Mouse (Mus musculus) MEL (cell line): ENCODE data around the gene Ctsw. TPM values are rescaled to one million over a fixed set of nuclear protein-coding genes. Genes with fewer than 3 reads are reported as not detected.
"Not testable (repeated sequence)": the region's sequence is repeated elsewhere in the genome, so short reads cannot be mapped to it uniquely, and the experiment has no call there.

Experiments
- DNase-seq: peaks from one replicate; pipeline ENCODE4 v3.0.0; 2011; ENCODE audit warnings: low read depth, low spot score
- H3K27ac ChIP-seq: 2 replicates; pipeline ENCODE4 v1.5.1; 2012; ENCODE audit warnings: low read depth, mild to moderate bottlenecking, control low read depth, low read length, moderate library complexity; ENCODE audit not compliant: control insufficient read depth
- H3K27me3 ChIP-seq, 2 experiments: fragments of 150-350 bp in 1 of 2; sonication (generic) in 1 of 2; 2 replicates each; pipeline ENCODE4 v1.6.1; 2012; ENCODE audit warnings: low read length in 2 of 2, mild to moderate bottlenecking in 2 of 2, improper control_type of control experiment in 1 of 2, moderate library complexity in 1 of 2; ENCODE audit not compliant: insufficient read depth in 2 of 2, control insufficient read depth in 1 of 2
- H3K36me3 ChIP-seq, 2 experiments: 2 replicates each; pipeline ENCODE4 v1.6.1; 2012 to 2014; ENCODE audit warnings: low read length in 2 of 2, improper control_type of control experiment in 1 of 2, inconsistent platforms in 1 of 2, mild to moderate bottlenecking in 1 of 2; ENCODE audit not compliant: insufficient read depth in 2 of 2, control insufficient read depth in 1 of 2
- H3K4me1 ChIP-seq, 2 experiments: fragments of 150-350 bp in 1 of 2; sonication (generic) in 1 of 2; 2 replicates each; pipeline ENCODE4 v1.6.1; 2012; ENCODE audit warnings: low read length in 2 of 2, improper control_type of control experiment in 1 of 2, mild to moderate bottlenecking in 1 of 2; ENCODE audit not compliant: insufficient read depth in 2 of 2, control insufficient read depth in 1 of 2
- H3K4me3 ChIP-seq, 2 experiments: fragments of 150-350 bp in 1 of 2; sonication (generic) in 1 of 2; 2 replicates each; pipeline ENCODE4 v1.5.1; 2012; ENCODE audit warnings: low read depth in 2 of 2, low read length in 2 of 2, mild to moderate bottlenecking in 2 of 2, moderate library complexity in 2 of 2, control low read depth in 1 of 2, improper control_type of control experiment in 1 of 2; ENCODE audit not compliant: control insufficient read depth in 1 of 2, insufficient read depth in 1 of 2
- H3K79me2 ChIP-seq: 2 replicates; pipeline ENCODE4 v1.6.1; 2012; ENCODE audit warnings: mild to moderate bottlenecking, low read length, moderate library complexity; ENCODE audit not compliant: control insufficient read depth, poor library complexity, insufficient read depth
- H3K9ac ChIP-seq: 2 replicates; pipeline ENCODE4 v1.6.1; 2012; ENCODE audit warnings: low read depth, mild to moderate bottlenecking, control low read depth, low read length, moderate library complexity; ENCODE audit not compliant: control insufficient read depth, poor library complexity, severe bottlenecking
- H3K9me3 ChIP-seq: fragments of 150-350 bp; sonication (generic); replicated peaks from 2 replicates; pipeline ENCODE4 v1.6.1; 2012; ENCODE audit warnings: mild to moderate bottlenecking, low read length, improper control_type of control experiment, moderate library complexity; ENCODE audit not compliant: insufficient read depth
- BHLHE40 ChIP-seq: IDR thresholded peaks from 2 replicates; pipeline ENCODE4 v1.6.1; 2012; ENCODE audit warnings: low read depth, mild to moderate bottlenecking, inconsistent platforms, low read length, improper control_type of control experiment, borderline replicate concordance
- CHD2 ChIP-seq: IDR thresholded peaks from 2 replicates; pipeline ENCODE4 v1.6.1; 2011; ENCODE audit warnings: low read length, improper control_type of control experiment
- CTCF ChIP-seq, 3 experiments: IDR thresholded peaks in 2 of 3; conservative IDR thresholded peaks in 1 of 3; 2 replicates each; pipeline ENCODE4 v1.5.1; 2011 to 2012; ENCODE audit warnings: low read length in 3 of 3, low read depth in 2 of 3, mild to moderate bottlenecking in 2 of 3, improper control_type of control experiment in 1 of 3, inconsistent platforms in 1 of 3, mixed read lengths in 1 of 3, moderate library complexity in 1 of 3; ENCODE audit not compliant: control insufficient read depth in 1 of 3, insufficient read depth in 1 of 3, poor library complexity in 1 of 3, severe bottlenecking in 1 of 3
- E2F4 ChIP-seq: IDR thresholded peaks from 2 replicates; pipeline ENCODE4 v1.6.1; 2011; ENCODE audit warnings: low read depth, low read length, improper control_type of control experiment, borderline replicate concordance
- EP300 ChIP-seq, 2 experiments: IDR thresholded peaks; 2 replicates each; pipeline ENCODE4 v1.6.1; 2011; ENCODE audit warnings: improper control_type of control experiment in 2 of 2, low read length in 2 of 2, low read depth in 1 of 2, mild to moderate bottlenecking in 1 of 2
- ETS1 ChIP-seq: IDR thresholded peaks from 2 replicates; pipeline ENCODE4 v1.6.1; 2012; ENCODE audit warnings: low read depth, mild to moderate bottlenecking, inconsistent platforms, low read length, improper control_type of control experiment, moderate library complexity
- GATA1 ChIP-seq: IDR thresholded peaks from 2 replicates; pipeline ENCODE4 v1.6.1; 2011; ENCODE audit warnings: low read depth, low read length, improper control_type of control experiment
- HCFC1 ChIP-seq: IDR thresholded peaks from 2 replicates; pipeline ENCODE4 v1.6.1; 2012; ENCODE audit warnings: low read depth, mild to moderate bottlenecking, inconsistent platforms, low read length, improper control_type of control experiment, moderate library complexity
- JUND ChIP-seq: IDR thresholded peaks from 2 replicates; pipeline ENCODE4 v1.6.1; 2011; ENCODE audit warnings: low read depth, mild to moderate bottlenecking, improper control_type of control experiment, low read length
- KAT2A ChIP-seq: conservative IDR thresholded peaks from 2 replicates; pipeline ENCODE4 v1.6.1; 2012; ENCODE audit warnings: low read depth, low read length, improper control_type of control experiment, inconsistent platforms
- MAFK ChIP-seq: IDR thresholded peaks from 2 replicates; pipeline ENCODE4 v1.6.1; 2011; ENCODE audit warnings: low read depth, mild to moderate bottlenecking, low read length, improper control_type of control experiment, borderline replicate concordance
- MEF2A ChIP-seq: IDR thresholded peaks from 2 replicates; pipeline ENCODE4 v1.6.1; 2014; ENCODE audit warnings: low read depth, mild to moderate bottlenecking, inconsistent platforms, low read length, improper control_type of control experiment; ENCODE audit not compliant: poor library complexity, insufficient replicate concordance, severe bottlenecking; ENCODE audit errors: extremely low read depth
- MXI1 ChIP-seq: IDR thresholded peaks from 2 replicates; pipeline ENCODE4 v1.6.1; 2011; ENCODE audit warnings: mild to moderate bottlenecking, low read depth, low read length, improper control_type of control experiment
- MYB ChIP-seq: IDR thresholded peaks from 2 replicates; pipeline ENCODE4 v1.6.1; 2011; ENCODE audit warnings: mild to moderate bottlenecking, low read depth, low read length, improper control_type of control experiment
- MYC ChIP-seq: IDR thresholded peaks from 2 replicates; pipeline ENCODE4 v1.6.1; 2011; ENCODE audit warnings: low read depth, mild to moderate bottlenecking, low read length, improper control_type of control experiment, moderate library complexity
- POLR2A ChIP-seq, 2 experiments: IDR thresholded peaks; 2 replicates each; pipeline ENCODE4 v1.6.1; 2011 to 2012; ENCODE audit warnings: low read length in 2 of 2, mild to moderate bottlenecking in 2 of 2, control low read depth in 1 of 2, improper control_type of control experiment in 1 of 2, low read depth in 1 of 2, moderate library complexity in 1 of 2; ENCODE audit not compliant: control insufficient read depth in 1 of 2, insufficient read depth in 1 of 2, poor library complexity in 1 of 2
- POLR2AphosphoS2 ChIP-seq: IDR thresholded peaks from 2 replicates; pipeline ENCODE4 v1.6.1; 2011; ENCODE audit warnings: low read length, improper control_type of control experiment
- POLR2AphosphoS5 ChIP-seq: IDR thresholded peaks from 2 replicates; pipeline ENCODE4 v1.6.1; 2012; ENCODE audit warnings: low read depth, borderline replicate concordance, mild to moderate bottlenecking, inconsistent platforms, low read length, moderate library complexity, mixed read lengths
- RAD21 ChIP-seq: IDR thresholded peaks from 2 replicates; pipeline ENCODE4 v1.6.1; 2011; ENCODE audit warnings: mild to moderate bottlenecking, low read depth, low read length, improper control_type of control experiment
- RCOR1 ChIP-seq: IDR thresholded peaks from 2 replicates; pipeline ENCODE4 v1.6.1; 2012; ENCODE audit warnings: low read depth, mild to moderate bottlenecking, inconsistent platforms, low read length, improper control_type of control experiment
- SIN3A ChIP-seq: IDR thresholded peaks from 2 replicates; pipeline ENCODE4 v1.6.1; 2012; ENCODE audit warnings: low read length, improper control_type of control experiment, inconsistent platforms
- SMC3 ChIP-seq: IDR thresholded peaks from 2 replicates; pipeline ENCODE4 v1.6.1; 2011; ENCODE audit warnings: low read depth, low read length, improper control_type of control experiment
- TAL1 ChIP-seq: IDR thresholded peaks from 2 replicates; pipeline ENCODE4 v1.6.1; 2012; ENCODE audit warnings: mild to moderate bottlenecking, inconsistent platforms, low read length, moderate library complexity, mixed read lengths
- TBP ChIP-seq: IDR thresholded peaks from 2 replicates; pipeline ENCODE4 v1.8.0; 2011; ENCODE audit warnings: low read depth, low read length, improper control_type of control experiment
- UBTF ChIP-seq: IDR thresholded peaks from 2 replicates; pipeline ENCODE4 v1.6.1; 2012; ENCODE audit warnings: low read depth, mild to moderate bottlenecking, inconsistent platforms, low read length, improper control_type of control experiment, moderate library complexity, borderline replicate concordance; ENCODE audit not compliant: insufficient read depth
- USF2 ChIP-seq, 2 experiments: IDR thresholded peaks; 2 replicates each; pipeline ENCODE4 v1.6.1; 2011 to 2012; ENCODE audit warnings: improper control_type of control experiment in 2 of 2, low read length in 2 of 2, borderline replicate concordance in 1 of 2, inconsistent platforms in 1 of 2, low read depth in 1 of 2, mild to moderate bottlenecking in 1 of 2; ENCODE audit not compliant: insufficient read depth in 1 of 2
- ZC3H11A ChIP-seq: IDR thresholded peaks from 2 replicates; pipeline ENCODE4 v1.6.1; 2012; ENCODE audit warnings: low read depth, mild to moderate bottlenecking, inconsistent platforms, low read length, improper control_type of control experiment
- ZKSCAN1 ChIP-seq: IDR thresholded peaks from 2 replicates; pipeline ENCODE4 v1.6.1; 2012; ENCODE audit warnings: low read depth, mild to moderate bottlenecking, inconsistent platforms, low read length, improper control_type of control experiment, moderate library complexity
- ZMIZ1 ChIP-seq: IDR thresholded peaks from 2 replicates; pipeline ENCODE4 v1.6.1; 2012; ENCODE audit warnings: low read depth, mild to moderate bottlenecking, inconsistent platforms, low read length, improper control_type of control experiment, moderate library complexity
- ZNF384 ChIP-seq: IDR thresholded peaks from 2 replicates; pipeline ENCODE4 v1.6.1; 2012; ENCODE audit warnings: low read depth, mild to moderate bottlenecking, inconsistent platforms, low read length, improper control_type of control experiment
- polyA plus RNA-seq, 2 experiments: library from polyadenylated mRNA; stranded (reverse) in 1 of 2; unstranded in 1 of 2; fragments of >175 nt in 1 of 2; fragments of >200 nt in 1 of 2; gene quantifications; 2 replicates each; pipeline versions ENCODE4 v1.2.1 to v1.2.4; 2012; ENCODE audit warnings: low replicate concordance in 2 of 2, low read depth in 1 of 2; ENCODE audit not compliant: insufficient read length in 2 of 2, insufficient read depth in 1 of 2, missing spikeins in 1 of 2
- total RNA-seq: library from RNA; depleted of rRNA; stranded (reverse); fragments of 300-350 nt; gene quantifications from 2 replicates; pipeline ENCODE4 v1.2.3, GENCODE M21; 2012

Ctsw gene
- total and polyA plus RNA-seq, 3 experiments, result 0.15 to 0.39 TPM; not detected in 1

DNA sequence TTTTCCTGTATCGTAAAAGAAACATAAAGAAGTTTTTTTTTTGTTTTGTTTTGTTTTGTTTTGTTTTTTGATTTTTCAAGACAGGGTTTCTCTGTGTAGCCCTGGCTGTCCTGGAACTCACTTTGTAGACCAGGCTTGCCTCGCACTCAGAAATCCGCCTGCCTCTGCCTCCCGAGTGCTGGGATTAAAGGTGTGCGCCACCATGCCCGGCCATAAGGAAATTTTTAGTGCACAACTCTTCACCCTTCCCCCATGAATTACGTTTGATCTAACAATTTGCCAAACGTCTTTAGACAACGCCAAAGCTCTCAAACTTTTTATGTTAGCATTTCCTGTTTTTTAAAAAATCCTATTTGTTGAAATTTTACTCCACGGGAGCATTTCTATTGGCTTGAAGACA lies 21.4 kb upstream of the Ctsw start:
- TF ChIP-seq E2F4, result peak; percentile 64; the same call in 1 of the 2 replicates
- not testable (repeated sequence) for H3K9me3 ChIP-seq, DNase-seq, H3K27me3 ChIP-seq
- Histone ChIP-seq H3K79me2 (peaks cover 31% of the 10 kb centered on the region), H3K4me3 (peak overlapping the region; percentile 52 to 58), H3K4me1 (peaks cover 0 to 12% of the 10 kb centered on the region in 2 experiments; a peak in 2 of 4 replicates), H3K36me3 (peaks cover 0 to 13% of the 10 kb centered on the region in 2 experiments), H3K27ac (peak overlapping the region; percentile 89), H3K9ac (peak overlapping the region; percentile 62)

DNA sequence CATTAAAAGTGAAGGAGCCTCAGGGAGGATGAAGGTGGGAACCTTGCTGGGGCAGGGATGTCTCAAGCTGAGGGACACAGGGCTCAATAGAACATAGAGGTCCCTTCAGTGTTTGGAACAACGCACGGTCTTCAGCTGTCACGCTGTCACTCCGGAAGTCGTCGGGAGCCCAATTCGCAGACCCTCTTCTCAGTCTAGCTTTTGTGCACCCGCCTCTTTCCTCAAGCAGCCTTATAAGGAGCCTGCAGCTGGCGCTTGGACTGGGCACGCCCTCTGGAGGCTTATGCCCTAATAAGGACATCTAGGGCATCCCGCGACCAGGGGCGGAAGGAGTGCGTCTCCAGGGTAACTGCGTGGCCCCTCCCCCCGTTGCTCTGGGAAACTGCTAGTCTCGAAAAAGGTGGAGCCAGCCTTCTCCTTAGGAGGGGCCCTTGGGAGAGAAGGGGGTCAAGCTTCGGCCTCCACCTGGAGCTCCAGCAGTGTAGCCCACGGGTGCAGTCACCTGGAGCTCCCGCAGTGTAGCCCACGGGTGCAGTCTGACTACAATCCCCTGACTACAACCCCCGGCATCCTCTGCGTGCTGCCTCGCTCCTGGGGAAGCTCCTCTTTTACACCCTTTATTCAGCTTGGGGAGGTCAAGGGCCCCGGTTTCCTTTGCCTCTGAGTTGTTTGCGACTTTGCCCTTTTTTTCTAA lies 20.7 kb upstream of the Ctsw start:
- Histone ChIP-seq H3K4me1 (peaks cover 0 to 12% of the 10 kb centered on the region in 2 experiments; a peak in 2 of 4 replicates), H3K36me3 (peaks cover 0 to 13% of the 10 kb centered on the region in 2 experiments), H3K27ac (peak overlapping the region; percentile 89)
- no peak; the same call in none of the 2 replicates for TF ChIP-seq MYC
- no peak for TF ChIP-seq MAFK
- no peak for TF ChIP-seq BHLHE40
- no peak for TF ChIP-seq USF2 (IDR thresholded peaks at IDR 0.05; ENCODE audit: borderline replicate concordance in 1 of 2, insufficient read depth in 1 of 2, low read depth in 1 of 2, low read length in 2 of 2)
- TF ChIP-seq CHD2, result no peak
- TF ChIP-seq RCOR1, result no peak
- TF ChIP-seq ZNF384, result no peak
- peak; percentile 60; the same call in 1 of the 2 replicates for TF ChIP-seq ZMIZ1
- peak in 1 of 2 experiments; percentile 31; a peak in 1 of 4 replicates for TF ChIP-seq EP300 (IDR thresholded peaks at IDR 0.05; ENCODE audit: low read depth in 1 of 2, low read length in 2 of 2)
- TF ChIP-seq E2F4, result no peak
- TF ChIP-seq POLR2AphosphoS2, result peak; percentile 70
- no peak for TF ChIP-seq ZKSCAN1
- TF ChIP-seq GATA1, result no peak
- no peak for TF ChIP-seq UBTF
- TF ChIP-seq TBP, result peak; percentile 95
- 0 out of 2 replicates have a peak, but pooled peaks have one; percentile 65 for TF ChIP-seq POLR2AphosphoS5
- no peak for TF ChIP-seq MEF2A
- TF ChIP-seq KAT2A, result peak; percentile 65; the same call in 1 of the 2 replicates
- TF ChIP-seq SIN3A, result peak; percentile 57
- TF ChIP-seq TAL1, result no peak
- TF ChIP-seq ETS1, result peak; percentile 71
- TF ChIP-seq MXI1, result peak; percentile 84
- no peak for TF ChIP-seq SMC3
- peak; percentile 56 to 93 for TF ChIP-seq POLR2A (IDR thresholded peaks at IDR 0.05; ENCODE audit: control insufficient read depth in 1 of 2, insufficient read depth in 1 of 2, low read depth in 1 of 2, low read length in 2 of 2, poor library complexity in 1 of 2)
- TF ChIP-seq CTCF (IDR thresholded peaks at IDR 0.05 in 2 of 3, conservative IDR thresholded peaks at IDR 0.05 in 1 of 3; ENCODE audit: control insufficient read depth in 1 of 3, insufficient read depth in 1 of 3, low read depth in 2 of 3, low read length in 3 of 3, poor library complexity in 1 of 3, severe bottlenecking in 1 of 3), result no peak
- TF ChIP-seq ZC3H11A, result no peak
- TF ChIP-seq JUND, result no peak
- TF ChIP-seq RAD21, result no peak
- TF ChIP-seq MYB, result no peak
- peak; percentile 89 for TF ChIP-seq HCFC1

More for the DNA sequence above, 20.7 kb upstream of the Ctsw start:
- no peaks in the 10 kb centered on the region for H3K9me3 ChIP-seq
- DNase-seq, result peak; percentile 99
- no peaks in the 10 kb centered on the region for H3K27me3 ChIP-seq
- peaks cover 31% of the 10 kb centered on the region for H3K79me2 ChIP-seq
- H3K9ac ChIP-seq, result peak overlapping the region; percentile 69
- peak overlapping the region; percentile 52 to 58 for H3K4me3 ChIP-seq
